Mouse (Mus musculus) limb, embryonic 13.5 days (tissue): Measurements from ENCODE around the gene Igdcc4. TPM values are rescaled to one million over a fixed set of nuclear protein-coding genes. Genes with fewer than 3 reads are reported as not detected.

Experiments
- polyA plus RNA-seq: library from polyadenylated mRNA; unstranded; fragments of >200 nt; fragmentation: Nextera tagmentation; extraction: Ambion mirVana; gene quantifications from 2 replicates; pipeline ENCODE4 v1.2.1, GENCODE M21; 2015

Gene Igdcc4
- polyA plus RNA-seq, 1 experiment from 2014 or later, result 27.6 TPM

Other genes with a start within 250 kb of the Igdcc4 start
- gene Slc24a1, start 149.9 kb upstream of the Igdcc4 start, polyA plus RNA-seq, result 0.06 TPM in 1 of 2 replicates, not detected in the other
- 52.4 and 54.9 TPM in 2 replicates for gene Ints14, start 140.6 kb upstream of the Igdcc4 start, polyA plus RNA-seq
- 92.7 and 97.3 TPM in 2 replicates for gene Hacd3, start 79.8 kb upstream of the Igdcc4 start, polyA plus RNA-seq
- gene Dpp8, start 69.1 kb upstream of the Igdcc4 start, polyA plus RNA-seq, result 32.5 and 37.0 TPM in 2 replicates
- 1.2 and 2.1 TPM in 2 replicates for gene Igdcc3, start 39.7 kb downstream of the Igdcc4 start, polyA plus RNA-seq
- 7.0 and 7.1 TPM in 2 replicates for gene Parp16, start 93.9 kb downstream of the Igdcc4 start, polyA plus RNA-seq
- gene Cilp, start 163.7 kb downstream of the Igdcc4 start, polyA plus RNA-seq, result 1.9 TPM in 2 replicates
- gene Clpx, start 192.8 kb downstream of the Igdcc4 start, polyA plus RNA-seq, result 62.3 and 66.2 TPM in 2 replicates
- gene Pdcd7, start 244.6 kb downstream of the Igdcc4 start, polyA plus RNA-seq, result 10.4 and 10.6 TPM in 2 replicates